Mouse (Mus musculus) Patski (cell line): ENCODE results near the gene Hrh2. TPM values are rescaled to one million over a fixed set of nuclear protein-coding genes. Genes with fewer than 3 reads are reported as not detected.

Source experiments
- ATAC-seq: fragments of 100-300 bp; one replicate; pipeline ENCODE4 v1.8.0; 2021
- CTCF ChIA-PET: fragments of 350-600 bp; sonication (Branson Sonifier 250); formaldehyde crosslinking; loops from one replicate; lab custom pipeline; 2022; ENCODE audit warnings: inconsistent platforms; lab: Charles Lee
- POLR2A ChIA-PET: fragments of 350-600 bp; sonication (Branson Sonifier 250); formaldehyde crosslinking; loops from one replicate; lab custom pipeline; 2022; ENCODE audit warnings: antibody characterized with exemption, inconsistent platforms; lab: Charles Lee
- DNase-seq: peaks from one replicate; pipeline ENCODE4 v3.0.0-alpha.2; 2011; ENCODE audit warnings: low read depth, low spot score
- H3K27me3 ChIP-seq: fragments of 371-371 bp; one replicate; pipeline ENCODE4 v1.5.1; 2021
- CTCF ChIP-seq: fragments of 100-300 bp; IDR thresholded peaks from one replicate; pipeline ENCODE4 v1.5.1; 2021
- in situ Hi-C: fragments of 300-500 bp; cut with MboI; formaldehyde crosslinking; loops from 3 replicates; pipeline ENCODE4 v1.11.1; 2018; ENCODE audit warnings: low pct_unique_long_range_greater_than_20kb, mixed read lengths
- polyA plus RNA-seq: library from polyadenylated mRNA; unstranded; gene quantifications from one replicate; pipeline ENCODE4 v1.2.3, GENCODE M21; 2021

The Hrh2 gene
- polyA plus RNA-seq, 1 experiment from 2014 or later = not detected

- TF ChIP-seq CTCF = no peak
- in situ Hi-C loops = no loop called here
- H3K27me3 ChIP-seq = no peaks in the 10 kb centered on the region
- POLR2A ChIA-PET = no interaction called here
- CTCF ChIA-PET = interaction anchor here (1.2 to 2.8 kb wide), 2 partner anchors 11 to 52 kb away, joined by 3 to 7 read pairs; no protein-coding TSS in a partner anchor
- no peak for DNase-seq
- ATAC-seq = no peak
These were observed 16.5 kb upstream of the Hrh2 start for GRCm38 (mm10) chr13:54175426-54175825.

GRCm38 (mm10) chr13:54176406-54177020 lies 15.4 kb upstream of the Hrh2 start:
- ATAC-seq (no peak), DNase-seq (no peak)
- ChIA-PET POLR2A (no interaction called here), CTCF (interaction anchor here (2.8 kb wide), 1 partner anchor 12 kb away, joined by 7 read pairs; no protein-coding TSS in a partner anchor)
- peaks cover 4% of the 10 kb centered on the region for H3K27me3 ChIP-seq
- no peak for TF ChIP-seq CTCF
- in situ Hi-C loops = no loop called here

DNA sequence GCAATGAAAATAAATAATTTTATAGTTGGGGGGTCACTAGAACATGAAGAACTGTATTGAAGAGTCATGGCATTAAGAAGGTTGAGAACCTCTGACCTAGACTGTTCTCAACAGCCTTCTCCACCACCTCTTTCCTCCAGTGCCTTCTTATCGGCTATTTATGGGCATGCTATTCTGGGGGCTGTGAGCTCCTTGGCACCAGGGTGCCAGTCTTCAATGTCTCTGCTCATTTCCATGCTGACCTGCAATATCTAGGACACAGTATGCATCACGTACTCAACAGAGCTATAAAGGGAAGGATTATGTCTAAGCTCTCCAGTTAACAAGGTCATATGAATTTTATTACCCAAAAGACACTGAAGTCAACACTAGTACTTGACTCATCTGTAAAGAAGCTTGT lies 14.6 kb upstream of the Hrh2 start:
- DNase-seq = no peak
- TF ChIP-seq CTCF = no peak
- POLR2A ChIA-PET = no interaction called here
- CTCF ChIA-PET = no interaction called here
- in situ Hi-C loops = no loop called here
- no peak for ATAC-seq
- H3K27me3 ChIP-seq = peaks cover 4% of the 10 kb centered on the region

DNA sequence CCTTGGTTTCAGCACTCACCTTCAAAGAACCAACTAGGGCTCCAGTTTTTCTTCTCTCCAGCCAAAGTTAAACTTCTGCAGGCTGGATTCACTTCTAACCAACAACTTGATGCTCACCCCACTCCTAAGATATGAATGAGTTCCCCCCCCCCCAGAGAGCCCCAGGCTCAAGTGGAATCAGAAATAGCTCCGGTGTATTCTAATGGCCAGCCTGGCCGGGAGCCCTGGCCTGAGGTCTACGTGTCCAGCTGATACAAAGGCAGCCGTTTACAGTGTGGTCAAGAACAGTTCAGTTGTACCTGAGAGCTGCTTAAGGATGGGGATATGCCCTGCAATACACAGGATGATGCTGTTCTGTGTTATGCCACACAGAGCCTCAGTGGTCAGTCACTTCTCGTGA lies 13.3 kb upstream of the Hrh2 start:
- ChIA-PET CTCF (no interaction called here), POLR2A (no interaction called here)
- TF ChIP-seq CTCF = no peak
- ATAC-seq (no peak), DNase-seq (no peak)
- H3K27me3 ChIP-seq = peaks cover 4% of the 10 kb centered on the region
- in situ Hi-C loops = no loop called here

- peaks cover 11% of the 10 kb centered on the region for H3K27me3 ChIP-seq
- CTCF ChIA-PET = interaction anchor here (1.0 kb wide), 1 partner anchor 11 kb away, joined by 3 read pairs; no protein-coding TSS in a partner anchor
- ATAC-seq (no peak), DNase-seq (no peak)
- in situ Hi-C loops = no loop called here
- POLR2A ChIA-PET = no interaction called here
- no peak for TF ChIP-seq CTCF
These were observed 12.0 kb upstream of the Hrh2 start for GRCm38 (mm10) chr13:54179971-54180370.

DNA sequence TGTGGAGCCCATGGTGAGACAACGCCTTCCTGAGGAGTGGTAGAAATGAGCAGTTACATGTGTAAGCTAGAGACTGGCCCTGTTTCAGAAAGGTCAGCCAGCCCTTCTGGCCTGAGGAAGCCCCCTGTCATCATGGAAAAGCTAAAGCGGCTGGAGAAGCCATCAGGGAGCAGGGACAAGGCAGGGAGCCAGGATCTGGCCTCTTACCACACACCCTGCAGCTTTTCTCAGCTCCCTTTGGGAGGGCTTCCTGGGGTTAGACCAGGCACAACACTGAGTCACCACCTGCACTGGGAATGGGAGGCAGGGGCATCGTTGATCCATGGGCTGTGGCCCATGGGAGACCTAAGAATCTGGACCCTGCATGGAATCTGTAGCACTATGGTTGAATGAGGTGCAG lies 11.5 kb upstream of the Hrh2 start:
- no peak for TF ChIP-seq CTCF
- H3K27me3 ChIP-seq = peaks cover 11% of the 10 kb centered on the region
- CTCF ChIA-PET = interaction anchor here (1.0 kb wide), 1 partner anchor 10 kb away, joined by 3 read pairs; no protein-coding TSS in a partner anchor
- in situ Hi-C loops = no loop called here
- ATAC-seq (no peak), DNase-seq (no peak)
- POLR2A ChIA-PET = no interaction called here

DNA sequence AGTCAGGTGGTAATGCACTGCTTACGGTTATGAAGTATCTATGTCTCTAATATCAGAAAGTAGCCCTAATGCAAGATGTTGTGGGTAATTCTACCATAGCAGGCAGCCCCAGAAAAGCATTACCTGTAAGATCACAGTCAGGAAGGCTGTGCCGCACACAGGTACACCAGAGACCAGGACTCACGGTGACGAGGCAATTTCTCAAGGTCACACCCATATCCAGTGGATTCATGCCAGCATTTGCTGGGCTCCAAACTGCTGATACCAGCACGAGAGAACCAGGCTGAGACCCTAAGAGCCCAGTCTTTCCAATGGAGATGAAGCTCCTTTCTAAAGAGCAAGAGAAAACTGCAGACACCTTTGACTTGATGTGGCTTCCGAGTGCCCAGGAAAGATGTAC lies 10.6 kb upstream of the Hrh2 start:
- no peak for ATAC-seq
- ChIA-PET CTCF (no interaction called here), POLR2A (no interaction called here)
- peaks cover 11% of the 10 kb centered on the region for H3K27me3 ChIP-seq
- in situ Hi-C loops = no loop called here
- DNase-seq = no peak
- no peak for TF ChIP-seq CTCF

DNA sequence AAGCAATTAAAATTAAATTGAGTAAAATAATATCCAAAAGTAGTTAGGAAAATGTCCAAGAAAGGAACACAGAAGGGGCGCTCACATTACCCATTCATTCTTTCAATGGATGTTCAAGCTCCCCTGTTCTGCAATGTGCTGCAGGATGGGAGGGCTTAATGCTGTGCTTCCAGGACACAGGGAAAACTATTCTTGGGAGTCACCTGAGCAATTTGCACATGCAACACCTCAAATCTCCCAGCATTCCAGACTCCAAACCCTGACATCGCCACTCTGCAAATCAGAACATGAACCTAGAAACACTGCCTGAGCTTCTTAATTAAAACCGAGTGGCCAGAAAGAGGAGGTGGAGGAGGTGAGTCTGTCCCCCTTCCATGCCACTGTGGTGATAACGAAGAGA lies 10.0 kb upstream of the Hrh2 start:
- no peak for TF ChIP-seq CTCF

DNA sequence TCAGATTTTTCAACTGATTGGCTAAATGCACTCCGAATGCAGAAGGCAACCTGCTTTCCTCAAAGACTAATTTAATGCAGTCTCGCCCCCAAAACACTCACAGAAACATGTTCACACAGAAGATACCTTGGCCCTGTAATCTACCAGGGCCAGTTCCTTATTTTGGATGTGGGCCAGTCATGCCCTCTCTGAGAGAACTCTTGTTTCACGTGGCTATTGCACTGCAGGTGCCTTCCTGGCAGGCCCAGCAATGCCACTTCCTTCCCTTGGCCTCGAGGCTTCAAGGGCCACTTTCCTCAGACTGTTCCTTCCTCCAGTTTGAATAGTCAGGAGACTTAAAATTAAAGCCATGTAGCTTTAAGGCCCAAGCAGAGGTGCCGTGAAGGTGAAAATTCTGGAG lies 5.5 kb upstream of the Hrh2 start:
- CTCF ChIA-PET = no interaction called here
- ATAC-seq (no peak), DNase-seq (no peak)
- POLR2A ChIA-PET = no interaction called here
- TF ChIP-seq CTCF = no peak
- peaks cover 20% of the 10 kb centered on the region for H3K27me3 ChIP-seq
- in situ Hi-C loops = no loop called here

More for the DNA sequence above, 10.0 kb upstream of the Hrh2 start:
- POLR2A ChIA-PET = no interaction called here
- H3K27me3 ChIP-seq = peaks cover 14% of the 10 kb centered on the region
- DNase-seq (no peak), ATAC-seq (no peak)
- CTCF ChIA-PET = no interaction called here
- in situ Hi-C loops = no loop called here

DNA sequence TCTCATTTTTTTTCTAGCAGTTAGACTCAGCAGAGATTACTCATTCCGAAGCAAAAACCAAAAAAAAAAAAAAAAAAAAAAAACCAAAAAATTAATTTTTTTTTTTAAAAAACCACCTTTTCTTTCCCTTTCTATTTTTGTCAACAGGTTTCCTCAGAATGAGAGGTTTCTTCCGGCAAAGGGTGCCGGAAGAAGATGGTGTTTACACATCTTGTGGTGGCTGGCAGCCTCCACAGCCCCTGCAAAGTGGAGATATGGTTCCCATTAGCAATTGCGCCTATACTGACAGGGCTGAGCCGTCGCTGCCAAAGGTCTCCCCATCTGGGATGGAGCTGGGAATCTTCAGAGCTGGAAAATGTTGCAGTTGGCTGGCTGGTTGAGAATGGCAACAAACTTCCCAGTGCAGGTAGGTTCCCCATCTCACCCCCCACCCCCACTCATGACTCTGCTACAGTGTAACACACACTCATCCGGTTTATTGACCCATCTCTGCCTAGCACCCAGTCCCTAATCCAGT lies 3.7 kb upstream of the Hrh2 start:
- DNase-seq (no peak), ATAC-seq (no peak)
- no peak for TF ChIP-seq CTCF
- ChIA-PET POLR2A (no interaction called here), CTCF (no interaction called here)
- in situ Hi-C loops = no loop called here
- H3K27me3 ChIP-seq = peaks cover 35% of the 10 kb centered on the region

DNA sequence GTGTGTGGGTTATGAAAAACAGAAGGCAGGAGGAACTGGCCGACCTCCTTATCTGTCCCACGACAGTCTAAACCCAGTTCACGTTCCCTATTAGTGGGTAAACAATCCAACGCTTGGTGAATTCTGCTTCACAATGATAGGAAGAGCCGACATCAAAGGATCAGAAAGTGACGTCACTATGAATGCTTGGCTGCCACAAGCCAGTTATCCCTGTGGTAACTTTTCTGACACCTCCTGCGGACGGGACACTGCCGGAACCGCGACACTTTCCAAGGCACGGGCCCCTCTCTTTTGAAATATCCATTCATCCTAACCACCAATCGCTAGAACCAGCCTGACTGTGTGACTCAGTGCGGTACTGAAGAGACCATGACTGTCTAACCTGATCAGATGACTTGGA lies 2.0 kb upstream of the Hrh2 start:
- DNase-seq (peak; percentile 31), ATAC-seq (no peak)
- POLR2A ChIA-PET = no interaction called here
- no peak for TF ChIP-seq CTCF
- in situ Hi-C loops = no loop called here
- peaks cover 39% of the 10 kb centered on the region for H3K27me3 ChIP-seq
- CTCF ChIA-PET = interaction anchor here (1.4 kb wide), 1 partner anchor 10 kb away, joined by 3 read pairs; no protein-coding TSS in a partner anchor
